Mouse (Mus musculus): Measurements from ENCODE around the gene Mark1.

- no peak for TF ChIP-seq CTCF (IDR thresholded peaks at IDR 0.05; ENCODE audit: low read depth, low read length)
- TF ChIP-seq GATA1 (IDR thresholded peaks at IDR 0.05; ENCODE audit: borderline replicate concordance, low read length) = no peak
- no peak for TF ChIP-seq TAL1 (conservative IDR thresholded peaks at IDR 0.05; ENCODE audit: low read depth, low read length)
- TF ChIP-seq GATA2 (IDR thresholded peaks at IDR 0.05; ENCODE audit: borderline replicate concordance, low read depth, low read length) = no peak
Observed at GRCm38 (mm10) chr1:185030565-185030964, 31.2 kb upstream of the Mark1 start.

All from G1E (cell line).